In genomic region chr6:115891061-115891460, GRCm38 (mm10) we compare ENCODE assay signal across 9 mouse cellular contexts. TPM values are rescaled to one million over a fixed set of nuclear protein-coding genes. Genes with fewer than 3 reads are reported as not detected.
DNase-seq lines count a peak whose midpoint lies in the region; ATAC-seq and TF ChIP-seq lines count a peak whose summit lies in the region.
"Had no signal": no experiment of that assay in that cellular context is flagged by ENCODE, and none has a peak within 500 bp of the region (broad histone marks: within the 10 kb centered on the region; RNA-seq: fewer than 3 reads in every experiment).

No protein-coding gene starts in this region.

- 0 out of 2 replicates have a peak, but pooled peaks have one; percentile 13 for ATAC-seq in kidney, embryonic 16.5 days (ENCODE audit: low FRiP score, low TSS enrichment)
- ATAC-seq in forebrain, embryonic 15.5 days (replicated peaks), result peak; percentile 69
- ATAC-seq in midbrain, embryonic 15.5 days (replicated peaks), result no peak

- H3K9ac ChIP-seq in kidney, embryonic 16.5 days (replicated peaks; ENCODE audit: low read length), result no peak overlapping the region
- no peak overlapping the region for H3K9ac ChIP-seq in forebrain, embryonic 15.5 days (replicated peaks)
- H3K9ac ChIP-seq in midbrain, embryonic 15.5 days, result no peak overlapping the region

- peak overlapping the region; percentile 27; the same call in 1 of the 2 replicates for H3K27ac ChIP-seq in kidney, embryonic 16.5 days (ENCODE audit: low read length)
- peak overlapping the region; percentile 84 for H3K27ac ChIP-seq in forebrain, embryonic 15.5 days (replicated peaks)
- H3K27ac ChIP-seq in midbrain, embryonic 15.5 days, result 0 out of 2 replicates have a peak overlapping the region, but pooled peaks have one; percentile 1

- TF ChIP-seq POLR2A in brain, embryonic 14.5 days (IDR thresholded peaks at IDR 0.05; ENCODE audit: borderline replicate concordance, extremely low read depth, insufficient read depth, insufficient read length, poor library complexity, severe bottlenecking), result no peak

- H3K9me3 ChIP-seq in kidney, embryonic 16.5 days (ENCODE audit: low read length), result peaks cover 5% of the 10 kb centered on the region; the same call in 1 of the 2 replicates
- no peaks in the 10 kb centered on the region for H3K9me3 ChIP-seq in forebrain, embryonic 15.5 days
- no peaks in the 10 kb centered on the region for H3K9me3 ChIP-seq in midbrain, embryonic 15.5 days

- WGBS in kidney, embryonic 16.5 days, result 72% methylated on average over 6 of the region's 6 CpGs
- WGBS in forebrain, embryonic 15.5 days, result 52% methylated on average over 6 of the region's 6 CpGs
- 52% methylated on average over 6 of the region's 6 CpGs for WGBS in midbrain, embryonic 15.5 days

- no peak overlapping the region for H3K4me3 ChIP-seq in kidney, embryonic 16.5 days (ENCODE audit: low read length)
- no peak overlapping the region for H3K4me3 ChIP-seq in forebrain, embryonic 15.5 days
- H3K4me3 ChIP-seq in midbrain, embryonic 15.5 days, result no peak overlapping the region
- H3K4me3 ChIP-seq: erythroblast, embryonic 14.5 days had no signal

- TF ChIP-seq CTCF in brain, embryonic 14.5 days (IDR thresholded peaks at IDR 0.05; ENCODE audit: borderline replicate concordance, extremely low read depth, insufficient read depth, insufficient read length), result no peak

- 0 out of 2 replicates have a peak, but pooled peaks cover 5% of the 10 kb centered on the region for H3K4me1 ChIP-seq in kidney, embryonic 16.5 days (ENCODE audit: insufficient read depth, low read length)
- H3K4me1 ChIP-seq in forebrain, embryonic 15.5 days, result peaks cover 24% of the 10 kb centered on the region
- H3K4me1 ChIP-seq in midbrain, embryonic 15.5 days, result peaks cover 16% of the 10 kb centered on the region

- H3K27me3 ChIP-seq in kidney, embryonic 16.5 days (ENCODE audit: insufficient read depth, low read length), result no peaks in the 10 kb centered on the region
- no peaks in the 10 kb centered on the region for H3K27me3 ChIP-seq in forebrain, embryonic 15.5 days
- no peaks in the 10 kb centered on the region; the same call in 1 of the 2 replicates for H3K27me3 ChIP-seq in midbrain, embryonic 15.5 days (replicated peaks)

- no peak overlapping the region for H3K4me2 ChIP-seq in kidney, embryonic 16.5 days (replicated peaks; ENCODE audit: low read depth, low read length)
- no peak overlapping the region; the same call in 1 of the 2 replicates for H3K4me2 ChIP-seq in forebrain, embryonic 15.5 days (replicated peaks)
- no peak overlapping the region for H3K4me2 ChIP-seq in midbrain, embryonic 15.5 days

- H3K36me3 ChIP-seq in kidney, embryonic 16.5 days (ENCODE audit: insufficient read depth, low read length), result peaks cover 42% of the 10 kb centered on the region
- peaks cover 21% of the 10 kb centered on the region; the same call in 1 of the 2 replicates for H3K36me3 ChIP-seq in forebrain, embryonic 15.5 days
- H3K36me3 ChIP-seq in midbrain, embryonic 15.5 days (replicated peaks), result peaks cover 16% of the 10 kb centered on the region

- no peak for DNase-seq in kidney, adult 8-10 months
- DNase-seq in brain, embryonic 14.5 days (ENCODE audit: low read depth), result peak; percentile 75
- no peak for DNase-seq in Muller cell, postnatal 12 days (ENCODE audit: inconsistent ontology term)
- no peak for DNase-seq in urinary bladder, postnatal 4 days (ENCODE audit: low spot score in 2 of 2)

RNA-seq across cellular contexts. Expression of gene Ift122, which starts 37.8 kb away (rescaled TPM):
- polyA plus RNA-seq in kidney, embryonic 16.5 days (2015; fragmentation: Nextera tagmentation; extraction: Ambion mirVana), result 38.4 and 40.1 TPM in 2 replicates
- 28.1 and 28.9 TPM in 2 replicates for polyA plus RNA-seq in brain, embryonic 14.5 days (2012; rRNA removed)
- polyA plus RNA-seq in forebrain, embryonic 15.5 days (2015; fragmentation: Nextera tagmentation; extraction: Ambion mirVana), result 28.2 and 29.4 TPM in 2 replicates
- 33.1 and 34.4 TPM in 2 replicates for polyA plus RNA-seq in midbrain, embryonic 15.5 days (2015; fragmentation: Nextera tagmentation; extraction: Ambion mirVana)

RNA-seq across cellular contexts. Expression of gene Mbd4, which starts 37.9 kb away (rescaled TPM):
- polyA plus RNA-seq in kidney, embryonic 16.5 days (2015; fragmentation: Nextera tagmentation; extraction: Ambion mirVana), result 18.6 and 22.0 TPM in 2 replicates
- polyA plus RNA-seq in brain, embryonic 14.5 days (2012; rRNA removed), result 10.2 and 12.8 TPM in 2 replicates
- 15.5 and 16.3 TPM in 2 replicates for polyA plus RNA-seq in forebrain, embryonic 15.5 days (2015; fragmentation: Nextera tagmentation; extraction: Ambion mirVana)
- 9.4 and 11.7 TPM in 2 replicates for polyA plus RNA-seq in midbrain, embryonic 15.5 days (2015; fragmentation: Nextera tagmentation; extraction: Ambion mirVana)

RNA-seq across cellular contexts. Expression of gene Rho, which starts 40.5 kb away (rescaled TPM):
- 0.16 and 0.37 TPM in 2 replicates for polyA plus RNA-seq in kidney, embryonic 16.5 days (2015; fragmentation: Nextera tagmentation; extraction: Ambion mirVana)
- 1.9 and 2.1 TPM in 2 replicates for polyA plus RNA-seq in brain, embryonic 14.5 days (2012; rRNA removed)
- 0.09 and 0.19 TPM in 2 replicates for polyA plus RNA-seq in forebrain, embryonic 15.5 days (2015; fragmentation: Nextera tagmentation; extraction: Ambion mirVana)
- polyA plus RNA-seq in midbrain, embryonic 15.5 days (2015; fragmentation: Nextera tagmentation; extraction: Ambion mirVana), result 0.18 and 0.49 TPM in 2 replicates
- polyA plus RNA-seq: erythroblast, embryonic 14.5 days had no signal

RNA-seq across cellular contexts. Expression of gene Efcab12, which starts 52.8 kb away (rescaled TPM):
- 2.3 and 2.8 TPM in 2 replicates for polyA plus RNA-seq in kidney, embryonic 16.5 days (2015; fragmentation: Nextera tagmentation; extraction: Ambion mirVana)
- 4.0 and 4.8 TPM in 2 replicates for polyA plus RNA-seq in brain, embryonic 14.5 days (2012; rRNA removed)
- 1.8 and 2.0 TPM in 2 replicates for polyA plus RNA-seq in forebrain, embryonic 15.5 days (2015; fragmentation: Nextera tagmentation; extraction: Ambion mirVana)
- 2.7 and 2.8 TPM in 2 replicates for polyA plus RNA-seq in midbrain, embryonic 15.5 days (2015; fragmentation: Nextera tagmentation; extraction: Ambion mirVana)
- polyA plus RNA-seq: erythroblast, embryonic 14.5 days had no signal

RNA-seq across cellular contexts. Expression of gene H1foo, which starts 53.7 kb away (rescaled TPM):
- not detected in 2 replicates for polyA plus RNA-seq in kidney, embryonic 16.5 days (2015; fragmentation: Nextera tagmentation; extraction: Ambion mirVana)
- not detected in 2 replicates for polyA plus RNA-seq in brain, embryonic 14.5 days (2012; rRNA removed)
- polyA plus RNA-seq in forebrain, embryonic 15.5 days (2015; fragmentation: Nextera tagmentation; extraction: Ambion mirVana), result not detected in 2 replicates
- not detected in 2 replicates for polyA plus RNA-seq in midbrain, embryonic 15.5 days (2015; fragmentation: Nextera tagmentation; extraction: Ambion mirVana)
- polyA plus RNA-seq: erythroblast, embryonic 14.5 days; limb, embryonic 11.5 days had no signal

Comparison
In these comparisons a context has a peak if more than half of its experiments do, and no peak if none do; other contexts are left out.
1. H3K27ac ChIP-seq: peak in every context shown above with its lines; median percentile 84 in forebrain, embryonic 15.5 days; 27 in kidney, embryonic 16.5 days; 1 in midbrain, embryonic 15.5 days.